Mouse (Mus musculus) brain, embryonic 18.5 days (tissue): ENCODE measurements around the gene Cfap97d2.

Source experiments
- DNase-seq: peaks from one replicate; pipeline ENCODE4 v3.0.0-alpha.2; 2012; ENCODE audit warnings: low read depth, low spot score

The Cfap97d2 gene

DNA sequence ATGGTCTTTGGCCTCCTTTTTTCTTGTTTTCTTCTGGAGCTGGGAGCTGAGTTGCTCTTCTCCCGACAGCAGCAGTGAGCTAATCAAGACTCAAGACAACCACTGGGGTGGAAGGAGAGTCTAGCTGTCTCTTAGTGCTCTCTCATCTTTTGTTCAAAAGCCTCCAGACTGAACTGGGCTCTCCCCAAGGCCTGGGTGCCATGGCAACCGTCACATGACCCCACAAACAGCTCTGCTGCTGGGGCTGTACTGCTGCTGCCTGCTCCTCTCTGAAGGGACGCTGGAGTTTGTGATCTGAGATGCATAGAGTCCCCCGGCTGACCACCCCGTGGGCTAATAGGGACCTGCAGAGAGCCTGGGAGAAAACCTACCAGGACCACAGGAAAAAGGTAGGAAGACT is at the start of gene Cfap97d2:
Gene Cfap97d2 (plus strand): TSS at position 222 of the 400 bp plus-strand sequence.
- peak; percentile 74 for DNase-seq

DNA sequence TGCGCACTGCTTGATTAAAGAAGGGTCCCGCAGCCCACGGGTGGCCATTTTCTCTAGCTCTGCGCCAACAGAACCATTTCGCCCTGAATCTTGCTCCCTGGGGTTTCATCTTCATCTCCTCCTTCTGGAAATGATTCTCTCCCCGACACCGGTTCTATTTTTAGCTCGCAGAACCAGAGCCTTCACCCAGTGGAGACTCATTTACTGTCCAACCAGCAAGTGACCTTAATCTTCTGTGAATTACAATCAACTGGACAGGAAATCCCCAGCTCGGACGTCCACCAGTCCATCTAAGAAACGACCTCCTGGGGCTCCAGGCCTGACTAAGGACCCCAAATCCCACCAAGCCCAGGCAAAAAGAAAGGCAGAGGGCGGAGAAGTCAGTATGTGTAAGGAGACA is 48.2 kb upstream of the Cfap97d2 start:
- DNase-seq = no peak

DNA sequence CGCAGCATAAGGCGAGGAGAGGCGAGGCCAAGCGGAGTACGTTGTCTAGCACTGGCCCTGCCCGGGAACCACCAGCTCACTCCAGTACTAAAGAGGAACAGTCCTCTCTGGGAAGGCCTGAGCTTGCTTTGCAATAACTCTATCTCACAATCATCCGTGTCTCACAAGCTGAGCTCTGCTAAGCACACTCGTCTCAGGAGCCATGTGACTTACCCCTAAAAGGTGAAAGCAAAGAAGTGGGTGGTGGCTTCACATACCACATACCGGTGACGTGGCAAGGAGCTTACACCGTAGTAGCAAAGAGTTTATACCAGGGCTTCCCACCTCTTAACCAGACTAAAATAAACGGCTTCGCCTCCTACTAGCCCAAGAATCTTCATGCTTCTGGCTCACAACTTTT is 45.4 kb upstream of the Cfap97d2 start:
- DNase-seq = no peak

DNA sequence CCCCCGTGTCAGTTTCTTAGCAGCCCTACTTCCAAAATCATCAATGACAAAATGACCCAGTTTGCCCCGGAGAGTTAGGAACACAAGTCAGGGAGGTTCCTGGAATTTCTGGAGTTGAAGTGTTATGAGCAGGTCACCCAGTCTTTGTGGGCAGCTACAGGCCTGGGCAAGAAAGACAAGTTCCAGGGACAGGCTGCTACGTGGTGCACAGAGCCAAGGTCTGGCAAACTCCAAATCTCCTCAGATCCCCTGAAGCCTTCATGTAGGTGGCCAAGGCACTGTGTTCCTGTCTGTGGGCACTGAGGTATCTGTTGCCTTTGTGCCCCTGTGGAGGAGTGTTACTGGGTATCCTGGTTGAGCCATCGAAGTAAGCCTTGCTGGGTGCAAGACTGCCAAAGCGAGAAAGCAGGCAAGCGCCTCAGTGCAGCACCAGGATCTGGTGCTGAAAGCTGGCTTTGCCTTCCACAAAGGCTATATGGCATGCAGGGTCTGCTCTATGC is 40.9 kb upstream of the Cfap97d2 start:
- no peak for DNase-seq

DNA sequence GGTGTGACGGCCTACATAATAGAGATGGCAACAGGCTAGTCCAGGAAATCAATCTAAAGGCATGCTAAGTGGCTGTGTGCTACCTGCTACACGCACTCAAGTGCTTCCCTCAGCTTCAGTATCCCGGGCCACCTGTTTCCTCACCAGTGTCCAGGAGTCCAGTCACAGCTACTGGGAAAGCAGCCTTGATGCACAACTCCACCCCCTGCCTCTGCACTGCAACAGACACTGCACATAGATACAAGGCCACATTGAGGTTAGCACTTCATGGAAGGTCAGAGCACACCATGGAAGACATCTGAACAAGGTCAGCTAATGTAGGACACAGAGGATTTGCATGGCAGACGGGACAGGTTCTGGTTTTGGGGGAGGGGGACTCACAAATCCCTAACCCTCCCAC is 40.2 kb upstream of the Cfap97d2 start:
- no peak for DNase-seq

DNA sequence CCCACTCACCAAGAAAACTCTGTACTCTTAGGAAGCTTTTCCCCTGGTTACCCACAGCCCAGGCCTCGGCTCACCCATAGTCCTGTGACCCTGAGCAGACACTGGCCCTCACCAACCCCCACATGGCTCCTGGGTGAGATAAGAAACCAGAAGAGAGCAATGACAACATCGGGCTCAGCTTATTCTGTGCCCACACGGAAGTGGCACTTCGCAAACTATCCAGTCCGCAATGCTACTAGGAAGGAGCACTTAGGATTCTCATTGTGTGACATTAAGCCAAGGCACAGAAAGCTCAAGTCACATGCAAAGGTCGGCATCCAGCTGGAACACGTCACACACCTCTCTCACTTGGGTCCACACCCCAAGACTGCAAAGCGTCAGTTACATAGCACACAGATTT is 39.7 kb upstream of the Cfap97d2 start:
- DNase-seq = no peak

DNA sequence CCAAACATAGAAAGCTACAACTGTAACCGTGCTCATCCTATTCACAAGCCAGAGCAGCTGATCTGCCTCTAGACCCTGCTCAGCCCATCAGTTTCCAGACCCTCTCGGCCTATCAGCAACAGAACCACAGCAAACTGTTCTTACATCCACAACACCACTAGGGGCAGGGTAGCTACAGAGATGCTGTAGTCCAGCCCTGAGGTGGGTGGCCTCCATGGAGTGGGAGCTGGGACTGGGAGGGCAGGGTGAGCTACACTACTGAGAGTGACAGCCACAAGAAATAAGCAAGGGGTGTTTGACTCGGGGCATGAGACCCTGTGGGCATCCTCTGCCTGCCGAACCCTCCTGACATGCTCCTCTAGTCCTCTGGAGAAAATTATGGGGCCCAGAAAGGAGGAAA is 37.8 kb upstream of the Cfap97d2 start:
- DNase-seq = no peak

DNA sequence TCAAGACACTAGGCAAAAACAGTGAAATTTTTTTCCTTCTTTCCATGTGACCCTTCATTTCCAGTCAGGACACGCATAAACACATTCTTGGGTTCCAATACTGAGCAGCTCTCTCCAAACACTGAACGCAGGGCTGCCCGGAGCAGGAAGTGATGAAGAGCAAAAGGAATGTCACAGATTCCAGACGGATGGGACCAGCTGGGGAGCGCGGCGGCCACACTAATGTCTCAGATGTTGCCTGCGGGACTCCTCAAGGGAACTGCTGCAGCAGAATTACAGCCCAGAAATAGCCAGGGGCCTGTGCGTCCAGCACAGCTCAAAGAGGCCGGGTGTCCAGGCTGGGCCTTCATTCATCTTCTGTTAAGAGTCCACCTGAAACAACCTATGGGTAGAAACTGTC is 37.3 kb upstream of the Cfap97d2 start:
- no peak for DNase-seq

DNA sequence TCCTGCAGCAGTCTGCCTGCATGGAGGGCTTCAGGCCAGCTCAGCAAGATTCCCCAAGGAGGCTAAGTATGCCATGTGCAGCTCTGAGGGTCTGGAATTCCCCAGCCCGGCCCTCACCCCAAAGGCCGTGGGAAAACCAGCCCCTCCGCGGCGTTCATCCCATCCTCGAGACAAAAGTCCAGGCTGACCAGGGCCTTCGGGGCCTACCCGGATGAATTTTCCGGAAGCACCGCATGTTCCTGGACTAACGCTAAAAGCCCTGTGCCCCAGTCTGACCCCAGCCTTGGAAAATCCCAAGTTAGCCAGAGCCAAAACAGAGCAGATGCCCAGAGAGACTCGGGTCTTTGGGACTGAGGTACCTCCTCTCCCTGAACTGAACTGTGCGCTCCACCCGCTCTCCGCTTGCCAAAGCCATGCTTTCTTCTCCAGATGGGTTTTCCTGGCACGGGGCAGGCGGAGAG is 35.6 kb upstream of the Cfap97d2 start:
- no peak for DNase-seq

DNA sequence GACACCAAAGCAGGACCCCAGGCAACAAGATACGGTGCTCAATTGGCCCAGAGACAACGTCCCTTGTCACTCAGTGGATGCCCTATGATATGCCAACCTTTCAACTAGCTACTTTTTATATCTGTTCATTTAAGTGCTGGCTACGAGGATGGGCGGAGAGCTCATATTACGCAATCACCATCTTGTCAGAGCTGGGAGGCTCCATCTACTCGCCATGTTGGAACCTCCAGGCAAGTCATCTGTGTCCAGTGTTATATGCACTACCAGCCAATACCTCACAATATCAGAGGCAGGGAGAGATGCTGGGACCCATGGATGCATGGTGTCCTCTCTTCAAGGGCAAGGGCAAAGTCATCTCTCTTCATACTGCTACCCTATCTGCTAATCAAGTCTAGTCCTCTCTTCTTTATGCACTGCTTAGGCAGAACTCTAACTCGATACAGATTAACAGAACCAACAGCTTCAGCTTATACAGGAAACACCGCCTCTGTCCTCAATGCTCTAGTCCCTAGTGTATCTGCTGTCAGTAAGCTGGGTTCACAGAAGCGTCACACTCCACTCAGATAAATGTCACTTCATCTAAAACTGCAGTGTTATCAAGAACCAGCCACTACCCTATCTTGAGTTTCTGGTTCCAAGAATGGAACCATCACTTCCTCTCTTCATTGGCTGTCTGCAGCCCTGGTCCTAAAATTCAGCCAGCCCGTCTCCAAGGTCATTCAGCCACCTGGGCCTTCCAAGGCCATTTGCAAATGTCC is 34.3 kb upstream of the Cfap97d2 start:
- DNase-seq = no peak

DNA sequence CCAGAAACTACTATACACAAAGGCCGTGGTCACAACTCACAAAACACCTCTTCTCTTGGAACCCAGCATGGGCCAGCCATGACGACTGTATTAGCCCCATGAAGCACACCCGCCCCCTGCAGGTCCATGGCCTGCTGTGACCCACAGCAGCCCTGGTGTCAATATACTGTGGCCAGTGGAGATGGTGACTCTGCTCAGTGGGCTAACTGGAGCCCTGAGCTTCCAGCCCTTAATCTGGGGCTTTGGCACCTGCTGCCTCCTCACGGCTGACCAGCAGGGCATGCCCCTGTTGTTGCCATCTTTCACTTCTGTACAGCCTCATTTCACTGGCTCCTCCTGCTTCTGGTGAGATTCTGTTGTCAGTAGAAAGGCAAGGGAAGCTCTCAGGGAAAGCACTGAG is 32.5 kb upstream of the Cfap97d2 start:
- DNase-seq = no peak

DNA sequence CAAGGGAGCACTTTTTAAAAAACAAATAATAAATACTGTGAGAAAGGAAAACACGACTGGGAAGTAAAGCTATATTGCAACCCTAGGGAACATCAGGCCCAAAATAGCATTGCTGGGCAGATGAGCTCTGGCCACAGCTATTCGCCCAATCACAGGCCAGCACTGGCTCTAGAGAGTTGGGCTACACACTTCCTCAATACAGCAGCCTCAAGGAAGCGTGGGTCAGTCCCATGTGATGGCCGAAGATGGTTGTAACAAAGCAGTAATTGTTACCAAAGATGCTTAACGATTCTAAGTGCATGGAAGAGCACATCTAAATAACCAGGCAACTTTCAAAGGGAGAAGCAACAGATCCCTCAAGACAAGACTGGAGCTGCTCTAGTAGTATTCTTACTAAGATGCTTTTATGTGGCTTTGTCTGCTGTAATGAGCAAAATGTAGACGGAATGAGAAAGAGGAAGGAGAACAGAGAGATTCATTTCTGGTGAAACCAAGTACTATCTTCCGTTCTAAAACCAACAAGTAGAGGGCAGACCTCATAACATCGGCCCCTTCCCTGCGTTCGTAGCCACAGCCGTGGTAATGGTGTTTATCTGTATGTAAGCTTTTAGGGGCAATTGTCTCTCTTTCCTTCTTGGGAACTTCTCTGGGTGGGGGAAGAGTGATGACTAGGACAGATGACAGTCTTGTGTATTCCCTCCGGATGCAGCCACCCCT is 31.2 kb upstream of the Cfap97d2 start:
- DNase-seq = no peak

DNA sequence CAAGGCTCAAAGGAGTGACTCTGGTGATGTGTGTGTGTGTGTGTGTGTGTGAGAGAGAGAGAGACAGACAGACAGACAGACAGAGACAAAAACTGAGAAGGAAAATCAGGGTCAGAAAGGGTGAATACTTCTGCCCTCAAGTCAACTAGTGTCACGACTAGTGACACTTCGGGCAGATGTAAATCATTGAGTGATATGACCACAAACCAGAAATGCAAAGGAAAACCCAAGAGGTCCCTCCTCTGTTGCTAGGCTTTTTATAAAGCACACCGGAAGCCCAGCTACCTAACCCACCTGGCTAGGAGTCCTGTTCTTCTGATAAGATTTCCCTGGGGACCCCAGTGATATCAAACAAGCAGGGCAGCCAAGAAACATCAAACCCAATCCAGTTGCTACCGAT is 30.6 kb upstream of the Cfap97d2 start:
- no peak for DNase-seq

DNA sequence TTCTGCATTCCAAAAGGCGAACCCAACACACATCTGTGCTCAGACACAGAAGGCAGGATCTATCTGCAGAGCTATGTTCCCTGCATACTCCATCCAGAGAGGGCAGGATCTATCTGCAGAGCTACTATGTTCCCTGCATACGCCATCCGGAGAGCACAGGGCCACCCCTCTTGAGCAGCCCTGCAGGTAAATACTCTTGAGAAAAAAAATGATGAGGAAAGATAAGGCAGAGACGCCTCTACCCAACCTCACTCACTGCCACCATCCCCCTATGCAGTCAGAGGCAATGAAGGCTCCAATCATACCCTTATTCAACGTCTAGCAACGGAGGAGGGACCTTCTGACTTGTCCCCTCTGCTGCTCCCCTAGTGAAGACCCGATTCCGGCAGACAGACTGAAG is 30.2 kb upstream of the Cfap97d2 start:
- no peak for DNase-seq

DNA sequence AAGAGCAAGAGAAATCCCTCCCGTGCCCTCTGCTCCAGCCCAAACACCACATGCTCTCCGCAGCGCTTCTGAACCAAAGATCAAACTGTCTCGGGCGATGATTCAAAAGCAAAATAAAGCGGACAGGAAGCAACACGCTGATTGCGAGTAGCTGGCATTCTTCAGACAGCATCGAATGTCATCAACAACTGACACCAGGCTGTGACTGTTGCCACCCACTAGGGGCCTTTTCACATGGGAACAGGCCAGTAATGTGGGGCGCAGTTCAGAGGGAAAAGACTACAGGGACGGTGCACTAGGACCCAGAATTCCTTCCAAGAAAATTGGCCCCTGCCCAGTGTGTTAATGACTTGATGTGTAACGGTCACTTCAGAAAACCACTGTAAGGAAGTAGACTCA is 29.4 kb upstream of the Cfap97d2 start:
- DNase-seq = peak; percentile 42

DNA sequence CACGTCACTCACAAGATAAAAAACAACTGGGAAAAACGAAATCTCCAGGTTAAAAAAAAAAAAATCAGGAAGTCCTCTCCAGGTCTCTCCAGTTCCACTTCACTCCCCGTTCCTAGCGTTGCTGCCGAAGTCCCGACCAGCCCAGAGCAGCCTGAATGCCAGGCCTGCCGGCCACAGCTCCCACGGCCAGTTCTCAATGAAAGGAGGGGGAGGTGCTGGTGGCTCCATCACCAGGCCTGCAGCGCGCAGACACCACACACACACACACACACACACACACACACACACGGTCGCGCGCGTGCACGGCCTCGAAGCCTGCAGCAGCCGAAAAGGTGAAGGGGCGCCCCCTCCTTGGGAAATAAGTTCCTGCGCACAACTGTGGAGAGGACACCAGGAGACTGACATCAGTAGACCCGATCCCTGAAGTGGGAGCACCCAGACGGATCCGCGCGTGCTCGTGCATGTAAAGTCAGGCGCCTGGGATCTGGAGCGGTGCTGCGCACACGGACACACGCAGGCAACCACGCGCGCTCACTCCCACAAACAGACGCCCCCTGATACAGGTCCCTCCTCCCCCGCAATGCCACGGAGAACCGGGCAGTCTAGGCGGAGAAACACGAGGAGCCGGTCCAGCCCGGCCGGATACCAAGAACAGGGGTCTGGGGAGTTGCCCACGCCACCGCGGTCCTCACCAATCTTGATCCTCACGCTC is 28.8 kb upstream of the Cfap97d2 start:
- peak; percentile 72 for DNase-seq

DNA sequence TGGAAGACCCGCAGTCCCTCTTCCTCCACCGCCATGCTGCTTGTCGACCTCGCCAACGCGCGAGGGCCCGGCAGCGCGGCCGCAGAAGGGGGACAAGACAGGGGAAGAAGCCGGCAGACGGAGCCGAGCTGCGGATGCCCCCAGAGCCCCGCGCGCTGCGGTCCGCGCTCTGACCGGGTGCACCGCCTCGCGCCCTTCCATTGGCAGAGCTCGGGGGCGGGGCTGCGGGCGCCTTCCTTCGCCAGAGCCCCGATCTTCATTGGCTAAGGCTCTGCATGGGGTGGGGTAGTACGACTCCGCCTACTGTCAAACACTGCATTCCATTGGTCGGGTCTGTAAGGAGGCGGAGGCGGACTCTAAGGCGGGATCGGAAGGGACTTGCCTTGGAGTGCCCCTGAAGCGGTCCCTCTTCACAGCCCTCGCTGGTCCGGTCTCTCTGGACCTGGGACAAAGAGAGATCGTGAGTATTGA is 28.2 kb upstream of the Cfap97d2 start, which contains the start of gene Rasa3:
Gene Rasa3 (minus strand): TSS at position 191 of the 471 bp plus-strand sequence.
- peak; percentile 93 for DNase-seq

DNA sequence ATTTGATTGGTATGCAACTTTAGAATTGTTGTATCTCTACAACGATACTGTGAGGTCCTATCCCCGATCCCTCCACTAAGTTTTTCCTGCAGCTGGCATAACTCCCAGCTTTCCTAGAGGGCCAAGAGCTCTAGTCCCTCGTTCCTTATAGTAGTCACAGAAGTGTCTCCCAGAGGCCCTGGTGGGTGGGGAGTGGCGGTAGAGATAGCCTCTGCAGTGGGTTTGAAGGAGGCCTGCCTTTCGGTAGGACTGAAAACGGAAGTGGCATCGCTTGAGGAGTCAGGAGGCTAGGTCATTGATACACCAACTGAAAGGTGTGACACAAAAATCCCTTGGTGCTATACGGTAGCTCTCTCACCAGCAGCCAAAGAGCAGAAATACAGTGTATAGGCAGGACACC is 27.5 kb upstream of the Cfap97d2 start:
- no peak for DNase-seq

DNA sequence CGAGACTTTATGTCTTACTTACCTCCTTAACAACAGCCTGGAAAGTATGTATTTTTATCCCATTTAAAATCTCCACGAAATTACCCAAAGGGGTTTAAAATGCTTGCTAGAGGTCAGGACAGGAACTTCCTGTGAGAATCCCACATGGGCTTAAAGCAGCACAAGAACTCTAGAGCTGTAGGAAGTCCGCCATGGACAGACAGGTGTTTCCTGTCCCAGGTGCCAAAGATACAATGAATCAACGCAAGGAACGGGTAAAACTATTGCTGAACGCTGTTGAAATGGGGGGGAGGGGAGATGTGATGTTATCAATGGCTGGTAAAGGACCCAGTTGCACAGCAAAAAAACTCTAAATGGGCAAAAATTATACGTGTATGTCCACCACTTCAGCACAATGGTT is 21.6 kb upstream of the Cfap97d2 start:
- DNase-seq = no peak

DNA sequence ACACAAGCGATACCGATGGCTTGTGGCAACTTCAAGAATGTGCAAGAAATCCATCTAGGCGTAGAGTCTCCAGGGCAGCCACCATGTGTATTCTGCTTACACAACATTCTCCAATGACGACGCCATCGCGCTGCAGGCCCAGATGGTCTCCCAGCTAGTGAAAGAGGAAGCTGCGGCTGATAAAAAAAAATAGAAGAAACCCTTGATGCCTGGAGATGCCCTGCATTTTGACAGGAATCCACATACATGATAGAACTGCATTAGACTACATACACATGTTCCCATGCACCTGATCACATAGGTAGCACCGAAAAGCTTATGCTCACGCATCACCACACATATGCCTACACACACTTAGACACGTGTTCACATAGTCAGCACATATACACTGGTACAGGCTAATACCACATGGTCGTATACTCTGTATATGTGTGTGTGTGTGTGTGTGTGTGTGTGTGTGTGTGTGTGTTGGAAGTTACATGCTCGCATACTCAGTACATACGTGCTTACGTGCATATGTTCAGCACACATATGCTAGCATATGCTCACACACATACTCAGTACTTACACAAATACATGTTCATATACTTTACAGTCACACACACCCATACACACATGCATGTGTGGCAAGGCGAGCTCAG is 19.9 kb upstream of the Cfap97d2 start:
- DNase-seq = no peak

DNA sequence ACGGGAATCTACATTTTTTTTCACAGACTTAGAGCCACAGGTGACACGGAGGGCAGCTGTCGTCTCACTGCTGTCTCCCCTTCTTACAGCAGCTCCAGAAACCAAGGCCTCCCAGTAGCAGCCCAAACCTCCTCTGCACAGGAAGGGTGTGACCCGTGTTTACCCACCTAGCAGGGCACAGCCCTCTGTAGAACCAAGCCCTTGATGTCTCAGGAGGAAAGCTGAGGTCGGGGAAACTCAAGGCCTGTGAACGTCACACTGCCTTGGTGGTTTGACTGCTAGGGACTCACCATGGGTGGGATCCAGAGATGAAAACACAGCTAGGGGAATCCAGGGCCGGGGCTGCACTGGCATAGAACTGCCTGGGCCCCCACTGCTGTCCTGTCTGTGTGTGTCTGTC is 19.3 kb upstream of the Cfap97d2 start:
- no peak for DNase-seq
